Mouse (Mus musculus): ENCODE data around the gene Zfp335. TPM values are rescaled to one million over a fixed set of nuclear protein-coding genes. Genes with fewer than 3 reads are reported as not detected.
A peak's percentile ranks its signal among the peaks of the same experiment; 100 is the strongest.

Gene Zfp335
- total and polyA plus RNA-seq, 2 experiments from 2014 or later, result 11.1 to 29.0 TPM

GRCm38 (mm10) chr2:164918325-164918724 is 6.8 kb upstream of the Zfp335 start:
- Histone ChIP-seq H3K9ac (replicated peaks; ENCODE audit: low read length, poor library complexity, severe bottlenecking) (no peak overlapping the region), H3K9me3 (ENCODE audit: low read length) (no peaks in the 10 kb centered on the region), H3K4me2 (ENCODE audit: low read depth, low read length, poor library complexity, severe bottlenecking) (no peak overlapping the region), H3K27me3 (ENCODE audit: insufficient read depth, low read length) (no peaks in the 10 kb centered on the region), H3K36me3 (ENCODE audit: insufficient read depth, low read length) (no peaks in the 10 kb centered on the region), H3K27ac (ENCODE audit: low read depth, low read length) (no peak overlapping the region), H3K4me1 (ENCODE audit: insufficient read depth, low read length) (no peaks in the 10 kb centered on the region), H3K4me3 (ENCODE audit: low read depth, low read length) (no peak overlapping the region)
- 64% methylated on average over 4 of the region's 5 CpGs for WGBS
- TF ChIP-seq CTCF (IDR thresholded peaks at IDR 0.05), result peak; percentile 66
- DNase-seq (ENCODE audit: low spot score) (peak; percentile 57), ATAC-seq (ENCODE audit: low FRiP score) (no peak)

- DNase-seq (ENCODE audit: low spot score), result no peak
- H3K27ac ChIP-seq (ENCODE audit: low read depth, low read length), result no peak overlapping the region
- no peaks in the 10 kb centered on the region for H3K36me3 ChIP-seq (ENCODE audit: insufficient read depth, low read length)
- H3K4me2 ChIP-seq (ENCODE audit: low read depth, low read length, poor library complexity, severe bottlenecking), result no peak overlapping the region
- WGBS, result 67% methylated on average over 10 of the region's 10 CpGs
- no peak overlapping the region for H3K4me3 ChIP-seq (ENCODE audit: low read depth, low read length)
- H3K9me3 ChIP-seq (ENCODE audit: low read length), result no peaks in the 10 kb centered on the region
- TF ChIP-seq CTCF (IDR thresholded peaks at IDR 0.05), result no peak
- no peaks in the 10 kb centered on the region for H3K27me3 ChIP-seq (ENCODE audit: insufficient read depth, low read length)
- H3K9ac ChIP-seq (replicated peaks; ENCODE audit: low read length, poor library complexity, severe bottlenecking), result no peak overlapping the region
- ATAC-seq (ENCODE audit: low FRiP score), result no peak
- H3K4me1 ChIP-seq (ENCODE audit: insufficient read depth, low read length), result peaks cover 1% of the 10 kb centered on the region; the same call in 1 of the 2 replicates
These were observed 5.8 kb upstream of the Zfp335 start for GRCm38 (mm10) chr2:164917371-164917770.

DNA sequence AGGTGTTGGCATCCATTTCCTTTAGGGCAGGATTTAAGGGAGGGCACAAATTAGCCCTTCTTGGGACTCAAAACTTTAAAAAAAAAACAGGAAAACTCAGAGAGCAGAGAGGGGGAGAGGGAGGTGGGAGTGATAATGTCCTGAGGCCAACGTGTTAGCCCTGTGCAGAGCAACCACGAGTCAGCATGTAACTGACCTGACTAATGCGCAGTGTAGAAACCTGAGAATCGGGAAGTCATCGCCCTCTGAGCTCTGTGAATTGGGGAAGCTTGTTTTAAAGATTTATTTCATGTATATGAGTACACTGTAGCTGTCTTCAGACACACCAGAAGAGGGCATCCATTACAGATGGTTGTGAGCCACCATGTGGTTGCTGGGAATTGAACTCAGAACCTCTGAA is 5.3 kb upstream of the Zfp335 start:
- H3K27ac ChIP-seq (ENCODE audit: low read depth, low read length), result no peak overlapping the region
- no peak overlapping the region for H3K9ac ChIP-seq (replicated peaks; ENCODE audit: low read length, poor library complexity, severe bottlenecking)
- H3K4me3 ChIP-seq (ENCODE audit: low read depth, low read length), result no peak overlapping the region
- peaks cover 3% of the 10 kb centered on the region; the same call in 1 of the 2 replicates for H3K4me1 ChIP-seq (ENCODE audit: insufficient read depth, low read length)
- H3K36me3 ChIP-seq (ENCODE audit: insufficient read depth, low read length), result no peaks in the 10 kb centered on the region
- H3K27me3 ChIP-seq (ENCODE audit: insufficient read depth, low read length), result no peaks in the 10 kb centered on the region
- no peak overlapping the region for H3K4me2 ChIP-seq (ENCODE audit: low read depth, low read length, poor library complexity, severe bottlenecking)
- H3K9me3 ChIP-seq (ENCODE audit: low read length), result no peaks in the 10 kb centered on the region
- 87% methylated on average over 5 of the region's 5 CpGs for WGBS
- ATAC-seq (ENCODE audit: low FRiP score), result no peak
- TF ChIP-seq CTCF (IDR thresholded peaks at IDR 0.05), result no peak
- DNase-seq (ENCODE audit: low spot score), result no peak

DNA sequence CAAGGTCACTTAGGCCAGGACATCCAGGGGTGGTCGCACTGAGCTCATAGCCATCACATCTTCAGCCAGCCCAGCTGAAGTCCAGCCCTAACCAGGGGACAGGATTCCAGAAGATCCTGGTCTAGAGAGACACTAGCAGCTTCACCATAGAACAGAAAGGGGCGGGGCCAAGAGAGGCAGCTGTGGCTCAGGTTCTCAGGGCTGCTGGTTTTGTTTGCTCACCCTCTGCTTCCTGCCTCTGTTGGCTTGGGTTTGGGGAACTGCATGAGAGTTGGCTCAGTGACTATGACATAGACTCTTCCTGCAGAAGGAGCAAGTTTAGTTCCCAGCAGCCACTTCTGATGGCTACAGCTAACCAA is 1.9 kb upstream of the Zfp335 start:
- 95% methylated on average over 2 of the region's 2 CpGs for WGBS
- TF ChIP-seq CTCF (IDR thresholded peaks at IDR 0.05), result no peak
- no peak for ATAC-seq (ENCODE audit: low FRiP score)

DNA sequence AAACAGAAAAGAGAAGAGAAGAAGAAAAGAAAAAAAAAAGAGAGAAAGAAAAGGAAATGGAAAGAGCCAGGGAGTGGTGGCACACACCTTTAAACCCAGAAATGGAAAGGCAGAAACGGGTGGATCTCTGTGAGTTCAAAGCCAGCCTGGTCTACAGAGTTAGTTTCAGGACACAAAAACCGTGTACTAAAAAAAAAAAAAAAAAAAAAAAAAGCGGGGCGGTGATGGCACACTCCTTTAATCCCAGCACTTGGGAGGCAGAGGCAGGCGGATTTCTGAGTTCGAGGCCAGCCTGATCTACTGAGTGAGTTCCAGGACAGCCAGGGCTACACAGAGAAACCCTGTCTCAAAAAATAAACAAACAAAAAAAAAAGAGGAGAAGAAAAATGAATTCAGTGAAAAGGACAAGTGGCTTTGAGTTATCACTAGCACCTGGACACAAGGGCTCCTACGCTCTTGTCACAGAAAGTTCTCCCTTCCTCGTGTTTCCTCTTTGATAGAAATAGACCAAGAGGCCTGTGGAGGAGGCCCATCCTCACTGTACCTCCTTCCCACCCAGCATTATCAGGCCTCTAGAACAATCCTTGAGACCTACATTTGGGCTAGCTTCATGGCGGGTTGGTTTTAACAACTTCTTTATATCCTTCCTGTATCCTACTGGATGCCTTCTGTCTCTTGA is 1.3 kb upstream of the Zfp335 start:
- Histone ChIP-seq H3K4me3 (ENCODE audit: low read depth, low read length) (no peak overlapping the region), H3K9ac (replicated peaks; ENCODE audit: low read length, poor library complexity, severe bottlenecking) (no peak overlapping the region), H3K9me3 (ENCODE audit: low read length) (no peaks in the 10 kb centered on the region), H3K4me1 (ENCODE audit: insufficient read depth, low read length) (peaks cover 11% of the 10 kb centered on the region), H3K27me3 (ENCODE audit: insufficient read depth, low read length) (no peaks in the 10 kb centered on the region), H3K4me2 (ENCODE audit: low read depth, low read length, poor library complexity, severe bottlenecking) (no peak overlapping the region), H3K36me3 (ENCODE audit: insufficient read depth, low read length) (peaks cover 16% of the 10 kb centered on the region), H3K27ac (ENCODE audit: low read depth, low read length) (no peak overlapping the region)
- 93% methylated on average over 8 of the region's 9 CpGs for WGBS
- no peak for DNase-seq (ENCODE audit: low spot score)
- no peak for ATAC-seq (ENCODE audit: low FRiP score)
- TF ChIP-seq CTCF (IDR thresholded peaks at IDR 0.05), result no peak

More for the DNA sequence above, 1.9 kb upstream of the Zfp335 start:
- no peaks in the 10 kb centered on the region for H3K27me3 ChIP-seq (ENCODE audit: insufficient read depth, low read length)
- no peak overlapping the region for H3K27ac ChIP-seq (ENCODE audit: low read depth, low read length)
- no peak for DNase-seq (ENCODE audit: low spot score)
- no peak overlapping the region for H3K4me2 ChIP-seq (ENCODE audit: low read depth, low read length, poor library complexity, severe bottlenecking)
- H3K9ac ChIP-seq (replicated peaks; ENCODE audit: low read length, poor library complexity, severe bottlenecking), result no peak overlapping the region
- peaks cover 10% of the 10 kb centered on the region for H3K36me3 ChIP-seq (ENCODE audit: insufficient read depth, low read length)
- no peak overlapping the region for H3K4me3 ChIP-seq (ENCODE audit: low read depth, low read length)
- no peaks in the 10 kb centered on the region for H3K9me3 ChIP-seq (ENCODE audit: low read length)
- peaks cover 11% of the 10 kb centered on the region for H3K4me1 ChIP-seq (ENCODE audit: insufficient read depth, low read length)

DNA sequence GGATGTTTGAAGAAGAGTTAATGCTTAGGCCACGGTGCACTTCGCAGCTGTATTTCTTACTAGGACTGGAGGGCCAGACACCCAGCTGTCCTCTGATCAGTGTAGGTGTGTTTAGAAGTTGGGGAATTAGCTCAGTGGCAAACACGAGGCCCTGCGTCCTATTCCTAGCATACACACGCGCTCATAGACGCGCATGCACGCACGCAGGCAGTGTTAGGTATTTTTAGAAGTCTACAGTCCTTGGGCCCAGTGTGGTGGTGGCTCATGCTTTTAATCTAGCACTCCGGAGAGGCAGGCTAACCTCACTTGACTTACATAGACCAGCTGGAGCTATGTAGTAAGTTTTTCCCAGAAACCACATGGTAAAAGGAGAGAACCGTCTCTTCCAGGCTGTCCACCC is 594 bp upstream of the Zfp335 start:
- H3K4me2 ChIP-seq (ENCODE audit: low read depth, low read length, poor library complexity, severe bottlenecking), result peak overlapping the region; percentile 89
- TF ChIP-seq CTCF (IDR thresholded peaks at IDR 0.05), result no peak
- WGBS, result 9% methylated on average over 12 of the region's 12 CpGs
- peak overlapping the region; percentile 100 for H3K27ac ChIP-seq (ENCODE audit: low read depth, low read length)
- peak overlapping the region; percentile 69 for H3K4me3 ChIP-seq (ENCODE audit: low read depth, low read length)
- H3K4me1 ChIP-seq (ENCODE audit: insufficient read depth, low read length), result peaks cover 11% of the 10 kb centered on the region
- no peak for ATAC-seq (ENCODE audit: low FRiP score)
- peak overlapping the region; percentile 95 for H3K9ac ChIP-seq (replicated peaks; ENCODE audit: low read length, poor library complexity, severe bottlenecking)
- peak; percentile 33 for DNase-seq (ENCODE audit: low spot score)
- H3K36me3 ChIP-seq (ENCODE audit: insufficient read depth, low read length), result peaks cover 23% of the 10 kb centered on the region
- no peaks in the 10 kb centered on the region for H3K9me3 ChIP-seq (ENCODE audit: low read length)
- H3K27me3 ChIP-seq (ENCODE audit: insufficient read depth, low read length), result no peaks in the 10 kb centered on the region
